Mouse (Mus musculus) adrenal gland (tissue): ENCODE data around the gene M1ap.

ENCODE experiments used
- intact Hi-C: fragments of 180-260 bp; cut with DNase I; formaldehyde crosslinking; loops from one replicate; pipeline ENCODE4 v1.15.1; 2025

M1ap gene

GRCm38 (mm10) chr6:83031921-83032590 lies 85.4 kb downstream of the M1ap start:
- intact Hi-C loops = loop anchor here (5.0 kb wide), 1 partner anchor 35 kb away; no protein-coding TSS in a partner anchor

- intact Hi-C loops = loop anchor here (5.0 kb wide), 1 partner anchor 35 kb away; no protein-coding TSS in a partner anchor
Observed at GRCm38 (mm10) chr6:83032769-83033191, 86.1 kb downstream of the M1ap start.

- intact Hi-C loops = loop anchor here (5.0 kb wide), 1 partner anchor 36 kb away; no protein-coding TSS in a partner anchor
Observed at GRCm38 (mm10) chr6:83033249-83034185, 86.8 kb downstream of the M1ap start, which contains the start of the genes Dok1 and Loxl3. TSS of gene Dok1 (minus strand) at chr6:83033471. TSS of gene Loxl3 (plus strand) at chr6:83034173.

- intact Hi-C loops = loop anchor here (5.0 kb wide), 1 partner anchor 37 kb away; no protein-coding TSS in a partner anchor
Observed at GRCm38 (mm10) chr6:83034463-83035055, 87.9 kb downstream of the M1ap start.

GRCm38 (mm10) chr6:83037188-83037587 lies 90.5 kb downstream of the M1ap start:
- intact Hi-C loops = no loop called here

GRCm38 (mm10) chr6:83038496-83039012 lies 91.9 kb downstream of the M1ap start:
- intact Hi-C loops = no loop called here

- intact Hi-C loops = no loop called here
Observed at GRCm38 (mm10) chr6:83040601-83041000, 93.9 kb downstream of the M1ap start.

GRCm38 (mm10) chr6:83043561-83043960 lies 96.9 kb downstream of the M1ap start:
- intact Hi-C loops = no loop called here

GRCm38 (mm10) chr6:83043993-83044392 lies 97.3 kb downstream of the M1ap start:
- intact Hi-C loops = no loop called here

GRCm38 (mm10) chr6:83044742-83045141 lies 98.0 kb downstream of the M1ap start:
- intact Hi-C loops = no loop called here

GRCm38 (mm10) chr6:83049367-83049766 lies 102.7 kb downstream of the M1ap start:
- intact Hi-C loops = no loop called here

- intact Hi-C loops = no loop called here
Observed at GRCm38 (mm10) chr6:83053136-83053960, 106.6 kb downstream of the M1ap start.

- intact Hi-C loops = no loop called here
Observed at GRCm38 (mm10) chr6:83054074-83054851, 107.6 kb downstream of the M1ap start, which contains the start of gene Aup1. TSS of gene Aup1 (plus strand) at chr6:83054521.

GRCm38 (mm10) chr6:83054871-83055431 lies 108.2 kb downstream of the M1ap start, which contains the start of gene Htra2:
TSS of gene Htra2 (minus strand) at chr6:83055273.
- intact Hi-C loops = loop anchor here (5.0 kb wide), 1 partner anchor 58 kb away; no protein-coding TSS in a partner anchor

- intact Hi-C loops = loop anchor here (5.0 kb wide), 1 partner anchor 60 kb away; no protein-coding TSS in a partner anchor
Observed at GRCm38 (mm10) chr6:83057790-83058189, 111.1 kb downstream of the M1ap start, which contains the start of gene Dqx1. TSS of gene Dqx1 (plus strand) at chr6:83057844.

GRCm38 (mm10) chr6:83058725-83059124 lies 112.0 kb downstream of the M1ap start:
- intact Hi-C loops = loop anchor here (5.0 kb wide), 1 partner anchor 61 kb away; no protein-coding TSS in a partner anchor

- intact Hi-C loops = no loop called here
Observed at GRCm38 (mm10) chr6:83065995-83066394, 119.3 kb downstream of the M1ap start.

- intact Hi-C loops = no loop called here
Observed at GRCm38 (mm10) chr6:83066441-83066840, 119.7 kb downstream of the M1ap start.

- intact Hi-C loops = no loop called here
Observed at GRCm38 (mm10) chr6:83068221-83068620, 121.5 kb downstream of the M1ap start.
